Mouse (Mus musculus): ENCODE results near the gene Adamts5.
A peak's percentile ranks its signal among the peaks of the same experiment; 100 is the strongest.

Gene Adamts5

GRCm38 (mm10) chr16:85901581-85901910 lies at the start of gene Adamts5:
Adamts5 (minus strand) TSS chr16:85901828.
- no peak for DNase-seq (ENCODE audit: low spot score in 2 of 2)

- no peak for DNase-seq (ENCODE audit: low spot score in 2 of 2)
Observed at GRCm38 (mm10) chr16:85950356-85950755, 48.7 kb upstream of the Adamts5 start.

GRCm38 (mm10) chr16:85926004-85926403 lies 24.4 kb upstream of the Adamts5 start:
- no peak for DNase-seq (ENCODE audit: low spot score in 2 of 2)

GRCm38 (mm10) chr16:85922454-85922853 lies 20.8 kb upstream of the Adamts5 start:
- no peak for DNase-seq (ENCODE audit: low spot score in 2 of 2)

- no peak for DNase-seq (ENCODE audit: low spot score in 2 of 2)
Observed at GRCm38 (mm10) chr16:85920122-85920521, 18.5 kb upstream of the Adamts5 start.

GRCm38 (mm10) chr16:85900702-85901580 lies 687 bp downstream of the Adamts5 start:
- DNase-seq (ENCODE audit: low spot score in 2 of 2), result peak in 1 of 2 experiments; percentile 31

GRCm38 (mm10) chr16:85899790-85900587 lies 1.6 kb downstream of the Adamts5 start:
- no peak for DNase-seq (ENCODE audit: low spot score in 2 of 2)

GRCm38 (mm10) chr16:85899301-85899721 lies 2.3 kb downstream of the Adamts5 start:
- DNase-seq (ENCODE audit: low spot score in 2 of 2), result no peak

GRCm38 (mm10) chr16:85898816-85899215 lies 2.8 kb downstream of the Adamts5 start:
- no peak for DNase-seq (ENCODE audit: low spot score in 2 of 2)

- no peak for DNase-seq (ENCODE audit: low spot score in 2 of 2)
Observed at GRCm38 (mm10) chr16:85898391-85898790, 3.2 kb downstream of the Adamts5 start.

- DNase-seq (ENCODE audit: low spot score in 2 of 2), result no peak
Observed at GRCm38 (mm10) chr16:85897854-85898253, 3.8 kb downstream of the Adamts5 start.

- DNase-seq (ENCODE audit: low spot score in 2 of 2), result no peak
Observed at GRCm38 (mm10) chr16:85895948-85896347, 5.7 kb downstream of the Adamts5 start.

- no peak for DNase-seq (ENCODE audit: low spot score in 2 of 2)
Observed at GRCm38 (mm10) chr16:85889778-85890177, 11.8 kb downstream of the Adamts5 start.

GRCm38 (mm10) chr16:85887289-85888051 lies 14.2 kb downstream of the Adamts5 start:
- DNase-seq (ENCODE audit: low spot score in 2 of 2), result peak; percentile 25 to 31

GRCm38 (mm10) chr16:85879075-85879474 lies 22.6 kb downstream of the Adamts5 start:
- no peak for DNase-seq (ENCODE audit: low spot score in 2 of 2)

- no peak for DNase-seq (ENCODE audit: low spot score in 2 of 2)
Observed at GRCm38 (mm10) chr16:85874141-85874540, 27.5 kb downstream of the Adamts5 start.

- DNase-seq (ENCODE audit: low spot score in 2 of 2), result no peak
Observed at GRCm38 (mm10) chr16:85871971-85872370, 29.7 kb downstream of the Adamts5 start.

- DNase-seq (ENCODE audit: low spot score in 2 of 2), result no peak
Observed at GRCm38 (mm10) chr16:85871248-85871647, 30.4 kb downstream of the Adamts5 start.

GRCm38 (mm10) chr16:85864691-85865389 lies 36.8 kb downstream of the Adamts5 start:
- no peak for DNase-seq (ENCODE audit: low spot score in 2 of 2)

- no peak for DNase-seq (ENCODE audit: low spot score in 2 of 2)
Observed at GRCm38 (mm10) chr16:85854505-85854904, 47.1 kb downstream of the Adamts5 start.

- no peak for DNase-seq (ENCODE audit: low spot score in 2 of 2)
Observed at GRCm38 (mm10) chr16:85827066-85827465, 74.6 kb downstream of the Adamts5 start.

Data from frontal cortex, postnatal 14 days (tissue).